Mouse (Mus musculus): ENCODE results near the gene Cacybp. TPM values are rescaled to one million over a fixed set of nuclear protein-coding genes. Genes with fewer than 3 reads are reported as not detected.

The Cacybp gene
- total RNA-seq, 1 experiment from 2014 or later = 204 TPM

Other genes starting within 250 kb of the Cacybp start
- gene 4930523C07Rik, start 168.5 kb downstream of the Cacybp start, total RNA-seq (2017) = 23.5 and 34.6 TPM in 2 replicates
- not detected in 2 replicates for gene Tnn, start 59.3 kb downstream of the Cacybp start, total RNA-seq (2017)
- 70.0 and 135 TPM in 2 replicates for gene Mrps14, start 17.7 kb downstream of the Cacybp start, total RNA-seq (2017)